Mouse (Mus musculus): ENCODE data around the gene Add3. TPM values are rescaled to one million over a fixed set of nuclear protein-coding genes. Genes with fewer than 3 reads are reported as not detected.
A peak's percentile ranks its signal among the peaks of the same experiment; 100 is the strongest.

Add3 gene
- polyA plus RNA-seq, 1 experiment from 2014 or later = 40.7 TPM

DNA sequence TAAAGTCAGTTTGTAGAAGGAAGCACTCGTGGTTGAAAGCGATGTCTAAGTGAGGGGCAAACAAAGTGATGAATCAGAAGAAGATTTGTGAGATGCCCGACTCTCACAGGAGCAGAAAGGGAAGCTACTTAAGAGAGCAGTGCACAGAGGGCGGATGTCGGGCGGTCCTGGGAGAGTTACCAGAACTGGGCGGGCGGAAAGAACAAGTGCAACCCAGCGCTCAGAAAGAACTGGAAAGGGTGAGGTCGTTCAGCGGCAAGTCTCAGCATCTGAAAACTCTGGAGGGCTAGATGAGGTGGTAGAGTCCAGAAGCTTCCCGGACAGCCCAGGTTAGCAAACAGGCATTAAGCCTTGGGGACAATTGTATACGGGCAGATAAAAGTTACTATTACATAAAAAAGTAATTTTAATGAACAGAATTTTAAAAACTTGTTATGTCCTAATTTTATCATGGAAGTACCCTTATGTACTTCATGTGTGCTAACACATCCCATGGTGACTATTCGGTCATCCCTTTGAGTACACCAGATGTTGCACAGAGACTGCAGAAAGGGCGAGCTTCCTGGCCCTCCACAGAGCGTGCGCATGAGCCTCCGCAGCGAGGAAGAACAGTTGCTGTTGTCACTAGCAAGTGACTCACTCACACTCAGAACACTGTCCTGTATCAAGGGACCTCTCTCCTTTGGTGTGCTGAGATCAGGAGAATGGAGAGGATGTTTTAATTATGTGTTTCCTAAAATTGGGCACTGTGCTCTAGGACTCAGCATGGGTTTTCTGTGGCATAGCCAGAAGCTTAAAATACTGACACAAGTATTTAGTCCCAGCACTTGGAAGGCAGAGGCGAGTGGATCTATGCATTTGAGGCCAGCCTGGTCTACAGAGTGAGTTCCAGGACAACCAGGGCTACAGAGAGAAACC is 38.6 kb downstream of the Add3 start:
- Histone ChIP-seq H3K4me2 (no peak overlapping the region), H3K27ac (replicated peaks) (no peak overlapping the region), H3K36me3 (no peaks in the 10 kb centered on the region), H3K4me1 (replicated peaks) (peaks cover 12% of the 10 kb centered on the region), H3K27me3 (no peaks in the 10 kb centered on the region), H3K9ac (no peak overlapping the region), H3K4me3 (no peak overlapping the region), H3K9me3 (no peaks in the 10 kb centered on the region)
- no peak for ATAC-seq (ENCODE audit: low FRiP score, low read depth)
- 93% methylated on average over 20 of the region's 20 CpGs for WGBS

- no peak for ATAC-seq (ENCODE audit: low FRiP score, low read depth)
- Histone ChIP-seq H3K4me3 (no peak overlapping the region), H3K4me1 (replicated peaks) (peaks cover 12% of the 10 kb centered on the region), H3K9ac (no peak overlapping the region), H3K9me3 (no peaks in the 10 kb centered on the region), H3K36me3 (no peaks in the 10 kb centered on the region), H3K27ac (replicated peaks) (0 out of 2 replicates have a peak overlapping the region, but pooled peaks have one; percentile 20), H3K27me3 (no peaks in the 10 kb centered on the region), H3K4me2 (no peak overlapping the region)
- 78% methylated on average over 12 of the region's 12 CpGs for WGBS
These were observed 40.0 kb downstream of the Add3 start for GRCm38 (mm10) chr19:53180168-53180803.

DNA sequence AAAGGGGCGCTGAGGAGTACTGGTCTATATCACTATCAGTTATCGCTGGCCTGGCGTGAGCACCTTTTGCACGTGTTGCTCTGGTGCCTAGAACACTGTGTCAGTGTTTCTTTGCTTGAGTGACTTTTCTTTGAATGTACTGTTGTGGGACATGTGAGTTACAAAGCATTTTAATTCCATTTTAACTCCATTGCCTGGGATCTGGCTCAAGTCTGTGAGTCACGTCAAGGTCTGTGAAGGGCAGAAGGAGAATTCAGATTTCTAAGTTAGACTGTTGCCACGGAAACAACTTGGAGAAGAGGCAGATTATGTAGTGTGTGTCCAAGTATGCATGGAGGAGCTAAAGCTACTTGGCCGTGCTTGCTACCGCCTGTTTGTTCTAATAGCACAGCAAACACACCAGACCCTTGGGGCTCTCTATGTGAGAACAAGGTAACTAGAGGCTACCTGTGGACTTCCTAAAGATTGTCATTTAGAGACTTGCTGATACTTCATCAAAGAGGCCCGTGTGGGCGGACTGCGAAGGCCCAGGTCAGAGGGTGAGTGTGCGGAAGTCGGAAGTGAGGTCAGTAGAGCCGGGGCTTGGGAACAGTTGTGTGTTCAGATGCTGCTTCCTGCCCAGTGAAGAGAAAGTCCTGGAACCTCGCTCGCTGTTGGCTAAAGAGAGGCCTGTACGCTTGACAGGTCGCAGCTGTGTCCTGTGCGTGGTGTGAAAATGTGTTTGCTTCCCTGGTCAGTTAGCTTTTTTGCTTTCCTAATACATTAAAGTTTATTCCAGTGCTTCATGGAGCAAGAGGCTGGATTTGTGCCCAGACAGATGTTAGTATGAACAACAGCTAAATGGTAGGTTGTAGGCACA is 41.0 kb downstream of the Add3 start:
- peak; percentile 63 for ATAC-seq (ENCODE audit: low FRiP score, low read depth)
- Histone ChIP-seq H3K27ac (replicated peaks) (0 out of 2 replicates have a peak overlapping the region, but pooled peaks have one; percentile 38), H3K4me1 (replicated peaks) (peaks cover 12% of the 10 kb centered on the region), H3K36me3 (no peaks in the 10 kb centered on the region), H3K4me3 (no peak overlapping the region), H3K4me2 (no peak overlapping the region), H3K9ac (no peak overlapping the region), H3K27me3 (no peaks in the 10 kb centered on the region), H3K9me3 (no peaks in the 10 kb centered on the region)
- 67% methylated on average over 19 of the region's 19 CpGs for WGBS

- H3K9ac ChIP-seq = no peak overlapping the region
- no peaks in the 10 kb centered on the region for H3K36me3 ChIP-seq
- H3K4me2 ChIP-seq = no peak overlapping the region
- WGBS = 65% methylated on average over 9 of the region's 9 CpGs
- no peak for ATAC-seq (ENCODE audit: low FRiP score, low read depth)
- no peaks in the 10 kb centered on the region for H3K27me3 ChIP-seq
- H3K27ac ChIP-seq (replicated peaks) = no peak overlapping the region
- H3K4me3 ChIP-seq = no peak overlapping the region
- H3K4me1 ChIP-seq (replicated peaks) = peaks cover 12% of the 10 kb centered on the region
- H3K9me3 ChIP-seq = no peaks in the 10 kb centered on the region
These were observed 43.4 kb downstream of the Add3 start for GRCm38 (mm10) chr19:53183620-53184019.

- H3K9ac ChIP-seq = no peak overlapping the region
- H3K4me3 ChIP-seq = no peak overlapping the region
- H3K9me3 ChIP-seq = no peaks in the 10 kb centered on the region
- no peak for ATAC-seq (ENCODE audit: low FRiP score, low read depth)
- no peak overlapping the region for H3K27ac ChIP-seq (replicated peaks)
- WGBS = 48% methylated on average over 10 of the region's 10 CpGs
- no peaks in the 10 kb centered on the region for H3K27me3 ChIP-seq
- H3K36me3 ChIP-seq = no peaks in the 10 kb centered on the region
- H3K4me1 ChIP-seq (replicated peaks) = peaks cover 12% of the 10 kb centered on the region
- no peak overlapping the region for H3K4me2 ChIP-seq
These were observed 44.0 kb downstream of the Add3 start for GRCm38 (mm10) chr19:53184216-53184615.

DNA sequence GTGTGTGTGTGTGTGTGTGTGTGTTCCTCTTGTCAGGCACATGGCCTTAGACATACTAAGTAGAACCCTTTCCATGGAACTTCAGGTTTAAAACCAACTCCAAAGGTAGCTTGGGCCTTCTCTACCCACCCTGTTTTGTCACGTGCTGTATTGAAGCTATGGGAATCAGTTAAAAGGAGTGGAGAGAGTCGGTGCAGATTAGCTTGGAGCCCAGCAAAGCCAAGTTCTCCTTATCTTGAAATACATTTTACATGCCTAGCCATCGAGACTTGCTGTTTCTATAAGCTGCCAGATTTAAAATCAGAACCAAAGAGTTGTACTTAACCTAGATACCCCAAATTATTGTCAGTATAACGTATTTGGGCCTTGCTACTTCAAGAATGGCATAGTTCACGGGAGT is 44.7 kb downstream of the Add3 start:
- WGBS = 81% methylated on average over 5 of the region's 5 CpGs

GRCm38 (mm10) chr19:53185486-53186134 is 45.4 kb downstream of the Add3 start:
- no peak for ATAC-seq (ENCODE audit: low FRiP score, low read depth)
- WGBS = 70% methylated on average over 8 of the region's 8 CpGs
- peaks cover 10% of the 10 kb centered on the region for H3K4me1 ChIP-seq (replicated peaks)
- no peak overlapping the region for H3K9ac ChIP-seq
- H3K4me3 ChIP-seq = no peak overlapping the region
- no peaks in the 10 kb centered on the region for H3K9me3 ChIP-seq
- no peak overlapping the region for H3K4me2 ChIP-seq
- H3K27ac ChIP-seq (replicated peaks) = no peak overlapping the region
- H3K36me3 ChIP-seq = no peaks in the 10 kb centered on the region
- no peaks in the 10 kb centered on the region for H3K27me3 ChIP-seq

More for the DNA sequence above, 44.7 kb downstream of the Add3 start:
- Histone ChIP-seq H3K27ac (replicated peaks) (no peak overlapping the region), H3K4me3 (no peak overlapping the region), H3K9me3 (no peaks in the 10 kb centered on the region), H3K4me1 (replicated peaks) (peaks cover 12% of the 10 kb centered on the region), H3K9ac (no peak overlapping the region), H3K36me3 (no peaks in the 10 kb centered on the region), H3K27me3 (no peaks in the 10 kb centered on the region), H3K4me2 (no peak overlapping the region)
- no peak for ATAC-seq (ENCODE audit: low FRiP score, low read depth)

- no peak overlapping the region for H3K4me2 ChIP-seq
- no peaks in the 10 kb centered on the region for H3K27me3 ChIP-seq
- ATAC-seq (ENCODE audit: low FRiP score, low read depth) = no peak
- WGBS = 78% methylated on average over 4 of the region's 4 CpGs
- H3K36me3 ChIP-seq = no peaks in the 10 kb centered on the region
- no peak overlapping the region for H3K4me3 ChIP-seq
- H3K9ac ChIP-seq = no peak overlapping the region
- H3K4me1 ChIP-seq (replicated peaks) = peaks cover 2% of the 10 kb centered on the region
- no peaks in the 10 kb centered on the region for H3K9me3 ChIP-seq
- H3K27ac ChIP-seq (replicated peaks) = no peak overlapping the region
These were observed 46.2 kb downstream of the Add3 start for GRCm38 (mm10) chr19:53186456-53186855.

GRCm38 (mm10) chr19:53187533-53187932 is 47.3 kb downstream of the Add3 start:
- 63% methylated on average over 7 of the region's 7 CpGs for WGBS
- no peak for ATAC-seq (ENCODE audit: low FRiP score, low read depth)
- Histone ChIP-seq H3K9ac (no peak overlapping the region), H3K36me3 (no peaks in the 10 kb centered on the region), H3K4me2 (no peak overlapping the region), H3K9me3 (no peaks in the 10 kb centered on the region), H3K4me3 (no peak overlapping the region), H3K27me3 (no peaks in the 10 kb centered on the region), H3K27ac (replicated peaks) (no peak overlapping the region), H3K4me1 (replicated peaks) (no peaks in the 10 kb centered on the region; the same call in 1 of the 2 replicates)

DNA sequence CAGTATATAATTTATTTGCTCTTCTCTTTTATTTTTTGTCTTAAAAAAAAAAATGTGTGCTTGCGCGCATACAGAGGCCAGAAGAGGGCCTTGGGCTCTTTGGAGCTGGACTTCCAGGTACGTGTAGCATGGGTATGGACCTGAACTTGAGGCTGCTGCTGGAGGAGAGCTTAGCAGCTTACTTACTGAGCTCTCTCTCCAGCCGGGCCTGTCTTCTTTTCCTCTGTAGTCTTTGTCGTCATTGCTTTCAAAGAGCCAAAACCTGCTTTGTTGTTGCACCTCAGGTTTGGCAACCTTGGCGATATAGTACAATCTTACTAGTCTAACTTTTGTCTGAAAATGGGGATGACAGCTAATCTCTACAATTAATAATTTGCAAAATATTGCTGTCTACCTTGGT is 47.9 kb downstream of the Add3 start:
- no peak overlapping the region for H3K9ac ChIP-seq
- H3K4me2 ChIP-seq = no peak overlapping the region
- no peak for ATAC-seq (ENCODE audit: low FRiP score, low read depth)
- no peak overlapping the region for H3K4me3 ChIP-seq
- no peak overlapping the region for H3K27ac ChIP-seq (replicated peaks)
- H3K27me3 ChIP-seq = no peaks in the 10 kb centered on the region
- 83% methylated on average over 6 of the region's 6 CpGs for WGBS
- no peaks in the 10 kb centered on the region for H3K36me3 ChIP-seq
- no peaks in the 10 kb centered on the region for H3K9me3 ChIP-seq
- no peaks in the 10 kb centered on the region; the same call in 1 of the 2 replicates for H3K4me1 ChIP-seq (replicated peaks)

DNA sequence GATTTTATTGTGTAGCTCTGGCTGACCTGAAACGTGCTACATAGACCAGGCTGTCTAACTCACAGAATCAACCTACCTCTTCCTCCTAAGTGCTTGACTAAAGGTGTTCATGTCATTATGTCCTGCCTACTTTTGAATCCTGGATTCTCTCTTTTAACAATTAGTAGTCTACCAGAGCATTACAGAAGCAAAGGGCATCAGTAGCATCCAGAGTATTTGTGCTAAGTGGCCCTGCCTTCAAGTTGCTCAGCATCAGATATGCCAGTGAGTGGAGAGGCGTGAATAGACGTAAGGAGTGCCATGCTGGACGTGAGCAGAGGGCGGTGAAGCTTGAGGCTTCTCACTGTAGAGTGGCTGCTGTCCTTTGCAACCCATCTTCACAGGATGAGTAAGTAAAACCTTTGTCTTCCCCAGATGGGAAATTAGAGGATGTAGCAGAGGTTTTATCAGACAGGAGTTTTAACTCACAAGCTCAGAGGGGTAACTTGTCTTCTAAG is 48.5 kb downstream of the Add3 start:
- Histone ChIP-seq H3K9ac (no peak overlapping the region), H3K4me3 (no peak overlapping the region), H3K4me2 (no peak overlapping the region), H3K27ac (replicated peaks) (no peak overlapping the region), H3K9me3 (no peaks in the 10 kb centered on the region), H3K4me1 (replicated peaks) (no peaks in the 10 kb centered on the region; the same call in 1 of the 2 replicates), H3K27me3 (no peaks in the 10 kb centered on the region), H3K36me3 (no peaks in the 10 kb centered on the region)
- ATAC-seq (ENCODE audit: low FRiP score, low read depth) = no peak
- 87% methylated on average over 5 of the region's 5 CpGs for WGBS

Measured in hindbrain, embryonic 15.5 days (tissue).